Mouse (Mus musculus) spleen, adult 2 months (tissue): ENCODE results near the gene Vps11. TPM values are rescaled to one million over a fixed set of nuclear protein-coding genes. Genes with fewer than 3 reads are reported as not detected.

Experiments
- DNase-seq, 2 experiments: peaks; one replicate each; pipeline versions ENCODE4 v3.0.0 to v3.0.0-alpha.2; 2012 to 2021; ENCODE audit warnings: low spot score in 2 of 2, low read depth in 1 of 2
- H3K27ac ChIP-seq: fragments of 200-500 bp; 2 replicates; pipeline ENCODE4 v1.5.1; 2012; ENCODE audit warnings: low read length, inconsistent platforms; ENCODE audit not compliant: insufficient read depth
- H3K27me3 ChIP-seq: fragments of 200-500 bp; 2 replicates; pipeline ENCODE4 v1.6.1; 2012; ENCODE audit warnings: mild to moderate bottlenecking, moderate library complexity, low read length, inconsistent platforms; ENCODE audit not compliant: control insufficient read depth, insufficient read depth
- H3K36me3 ChIP-seq: fragments of 200-500 bp; 2 replicates; pipeline ENCODE4 v1.6.1; 2012; ENCODE audit warnings: mild to moderate bottlenecking, low read length, inconsistent platforms; ENCODE audit not compliant: control insufficient read depth, insufficient read depth
- H3K4me1 ChIP-seq: fragments of 200-500 bp; 2 replicates; pipeline ENCODE4 v1.6.1; 2011; ENCODE audit warnings: inconsistent platforms; ENCODE audit not compliant: control insufficient read depth, insufficient read depth, insufficient read length
- H3K4me3 ChIP-seq: fragments of 200-500 bp; 2 replicates; pipeline ENCODE4 v1.5.1; 2011; ENCODE audit warnings: mild to moderate bottlenecking, inconsistent platforms; ENCODE audit not compliant: insufficient read depth, insufficient read length; ENCODE audit errors: extremely low read depth
- CTCF ChIP-seq: fragments of 200-500 bp; IDR thresholded peaks from 2 replicates; pipeline ENCODE4 v1.5.1; 2011; ENCODE audit warnings: mild to moderate bottlenecking, inconsistent platforms; ENCODE audit not compliant: insufficient read depth, insufficient read length, insufficient replicate concordance; ENCODE audit errors: extremely low read depth
- POLR2A ChIP-seq: fragments of 200-500 bp; IDR thresholded peaks from 2 replicates; pipeline ENCODE4 v1.6.1; 2011; ENCODE audit warnings: low read depth, low read length, inconsistent platforms
- WGBS: fragments of 180-500 bp; shearing (Covaris S2); methylation state at CpG from one replicate; pipeline ENCODE4 v1.1.7; 2018; 5-methylcytosine and 5-hydroxymethylcytosine counted together
- polyA plus RNA-seq: library from polyadenylated mRNA; depleted of rRNA; stranded (reverse); fragments of >200 nt; gene quantifications from 2 replicates; pipeline ENCODE4 v1.2.3, GENCODE M21; 2012

The Vps11 gene
- polyA plus RNA-seq, 1 experiment: 23.7 TPM

- Histone ChIP-seq H3K27me3 (no peaks in the 10 kb centered on the region), H3K27ac (no peak overlapping the region), H3K4me1 (peaks cover 6% of the 10 kb centered on the region), H3K36me3 (peaks cover 31% of the 10 kb centered on the region), H3K4me3 (no peak overlapping the region)
- 98% methylated on average over 18 of the region's 18 CpGs for WGBS
- DNase-seq: no peak
- no peak for TF ChIP-seq POLR2A
- no peak for TF ChIP-seq CTCF
Measured at GRCm38 (mm10) chr9:44314910-44315309, 46.6 kb downstream of the Vps11 start.

DNA sequence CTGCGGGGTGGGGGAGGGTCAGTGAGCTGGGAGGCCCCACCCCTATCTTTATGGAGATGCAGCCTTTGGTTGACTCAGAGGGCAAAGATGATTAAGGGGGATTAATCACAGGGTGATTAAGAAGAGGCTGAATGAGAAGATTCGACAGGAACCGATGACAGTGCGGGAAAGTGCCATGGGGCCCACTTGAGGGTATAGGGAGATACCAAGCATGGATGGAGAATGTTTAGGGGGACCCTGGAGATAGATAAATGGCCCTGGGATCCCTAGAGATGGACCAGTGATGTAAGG is 47.3 kb downstream of the Vps11 start:
- DNase-seq: no peak
- TF ChIP-seq POLR2A: no peak
- TF ChIP-seq CTCF: no peak
- peaks cover 3% of the 10 kb centered on the region for H3K4me1 ChIP-seq
- H3K4me3 ChIP-seq: no peak overlapping the region
- H3K27me3 ChIP-seq: no peaks in the 10 kb centered on the region
- H3K27ac ChIP-seq: no peak overlapping the region
- peaks cover 31% of the 10 kb centered on the region for H3K36me3 ChIP-seq
- WGBS: 94% methylated on average over 4 of the region's 4 CpGs

GRCm38 (mm10) chr9:44313476-44314256 is 47.8 kb downstream of the Vps11 start:
- Histone ChIP-seq H3K4me1 (peaks cover 2% of the 10 kb centered on the region), H3K4me3 (no peak overlapping the region), H3K27me3 (no peaks in the 10 kb centered on the region), H3K36me3 (peaks cover 31% of the 10 kb centered on the region), H3K27ac (no peak overlapping the region)
- WGBS: 96% methylated on average over 19 of the region's 19 CpGs
- TF ChIP-seq POLR2A: no peak
- no peak for TF ChIP-seq CTCF
- no peak for DNase-seq

DNA sequence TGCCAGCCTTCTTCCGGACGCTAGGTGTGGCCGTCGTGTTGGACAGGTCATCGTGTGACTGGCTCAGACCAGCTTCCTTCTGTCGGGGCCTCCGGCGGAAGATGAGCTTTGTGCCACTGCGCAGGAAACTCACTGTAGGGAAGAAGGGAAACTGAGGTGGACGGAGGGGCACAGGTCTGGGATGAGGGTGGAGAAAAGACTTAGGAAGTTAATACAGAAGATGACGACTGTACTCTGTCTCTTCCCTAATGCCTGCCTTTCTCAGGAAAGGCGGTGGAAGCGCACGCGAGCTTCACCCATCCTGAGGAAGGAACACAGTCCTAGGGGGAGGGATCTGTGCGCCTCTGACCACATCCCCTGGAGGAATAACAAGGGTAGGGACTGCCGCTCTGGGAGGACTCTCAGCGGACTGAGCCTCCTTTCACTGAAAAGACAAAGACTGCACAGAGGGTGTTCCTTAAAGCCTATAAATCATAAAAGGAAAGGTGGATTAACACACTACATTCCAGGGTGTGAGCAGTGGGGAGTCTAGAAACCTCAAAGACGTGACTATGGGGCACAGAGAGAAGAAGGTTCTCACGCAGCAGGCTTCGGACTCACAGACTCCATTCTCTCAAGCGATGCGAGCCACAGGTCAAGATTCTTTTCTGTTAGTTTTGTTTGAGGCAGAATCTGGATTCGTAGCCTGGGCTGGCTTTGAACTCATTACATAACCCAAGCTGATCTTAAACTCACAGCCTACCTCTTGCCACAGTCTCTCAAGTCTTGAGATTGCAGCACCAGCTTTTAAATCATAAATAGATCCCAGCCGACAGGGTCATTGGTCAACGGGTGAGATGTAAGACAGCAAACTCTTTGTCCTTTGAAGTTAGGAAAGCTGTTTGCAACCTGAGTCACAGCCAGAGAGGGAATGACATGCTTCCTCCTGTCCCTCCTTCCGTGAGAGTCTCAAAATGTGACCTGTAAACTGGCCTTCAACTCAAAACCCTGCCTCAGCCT is 50.0 kb downstream of the Vps11 start:
- Histone ChIP-seq H3K27me3 (no peaks in the 10 kb centered on the region), H3K27ac (no peak overlapping the region), H3K4me1 (peaks cover 4% of the 10 kb centered on the region; the same call in 1 of the 2 replicates), H3K4me3 (no peak overlapping the region), H3K36me3 (peaks cover 31% of the 10 kb centered on the region)
- TF ChIP-seq POLR2A: no peak
- DNase-seq: no peak
- 66% methylated on average over 27 of the region's 27 CpGs for WGBS

DNA sequence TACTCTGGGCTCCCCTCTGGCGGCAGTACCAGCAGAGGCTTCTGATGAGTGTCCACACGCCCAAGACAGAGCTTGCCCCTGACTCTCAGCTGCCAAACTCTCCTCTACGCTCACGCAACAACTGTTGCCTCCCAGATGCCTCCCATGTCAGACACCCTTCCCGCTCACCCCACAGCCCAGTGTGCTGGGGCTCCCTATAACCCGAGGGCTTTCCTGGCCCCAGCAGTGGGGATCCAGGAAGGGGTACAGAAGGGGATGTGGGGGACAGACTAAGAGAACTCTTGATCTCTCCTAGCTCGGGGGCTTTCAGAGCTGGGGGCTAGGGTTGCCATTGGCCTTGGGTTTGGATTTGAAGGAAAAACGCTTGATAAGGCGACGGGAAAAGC is 50.7 kb downstream of the Vps11 start:
- Histone ChIP-seq H3K4me1 (peaks cover 4% of the 10 kb centered on the region; the same call in 1 of the 2 replicates), H3K4me3 (no peak overlapping the region), H3K36me3 (peaks cover 25% of the 10 kb centered on the region), H3K27me3 (no peaks in the 10 kb centered on the region), H3K27ac (no peak overlapping the region)
- 78% methylated on average over 10 of the region's 10 CpGs for WGBS
- TF ChIP-seq POLR2A (no peak), CTCF (no peak)
- no peak for DNase-seq

DNA sequence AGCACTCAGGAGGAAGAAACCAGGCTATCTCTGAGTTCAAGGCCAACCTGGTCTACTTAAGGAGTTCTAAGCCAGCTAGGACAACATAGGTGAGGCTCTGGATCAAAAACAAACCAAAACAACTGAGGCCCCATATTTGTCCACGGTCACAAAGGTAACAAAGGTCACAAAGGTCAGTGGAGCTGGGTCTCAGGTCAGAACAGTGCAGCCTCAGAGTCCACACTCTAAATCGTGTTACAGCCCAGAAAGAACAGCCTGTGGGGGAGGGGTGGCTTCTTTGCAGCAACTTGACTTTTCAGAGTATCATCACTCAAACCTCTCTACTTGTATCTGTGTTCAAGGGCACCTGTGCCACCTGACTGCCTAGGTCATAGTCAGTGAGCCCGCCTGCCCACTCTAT is 51.7 kb downstream of the Vps11 start:
- H3K36me3 ChIP-seq: peaks cover 17% of the 10 kb centered on the region
- no peak overlapping the region for H3K4me3 ChIP-seq
- H3K4me1 ChIP-seq: peaks cover 4% of the 10 kb centered on the region; the same call in 1 of the 2 replicates
- no peaks in the 10 kb centered on the region for H3K27me3 ChIP-seq
- no peak for DNase-seq
- TF ChIP-seq POLR2A: no peak
- H3K27ac ChIP-seq: no peak overlapping the region
- 86% methylated on average over 3 of the region's 3 CpGs for WGBS

DNA sequence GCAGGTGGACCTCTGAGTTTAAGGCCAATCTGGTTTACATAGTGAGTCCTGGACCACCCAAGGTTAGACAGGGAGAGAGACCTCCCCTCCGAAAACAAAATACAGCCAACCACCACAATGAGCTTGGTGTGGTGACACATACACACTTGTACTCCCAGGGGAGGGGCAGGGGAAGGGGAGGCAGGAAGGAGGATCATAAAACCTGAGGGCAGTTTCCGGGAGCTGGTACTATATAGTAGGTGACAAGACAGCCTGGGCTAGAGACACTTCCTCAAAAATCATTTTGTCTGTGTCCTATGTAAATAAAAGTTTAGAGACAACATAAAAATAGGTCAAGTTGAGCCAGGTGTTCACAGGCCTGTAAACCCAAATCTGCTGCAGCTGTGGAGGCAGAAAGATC is 54.2 kb downstream of the Vps11 start:
- peak overlapping the region; percentile 64 for H3K27ac ChIP-seq
- H3K36me3 ChIP-seq: peaks cover 7% of the 10 kb centered on the region
- no peaks in the 10 kb centered on the region for H3K27me3 ChIP-seq
- 29% methylated on average over 2 of the region's 2 CpGs for WGBS
- peaks cover 7% of the 10 kb centered on the region; the same call in 1 of the 2 replicates for H3K4me1 ChIP-seq
- no peak for TF ChIP-seq CTCF
- TF ChIP-seq POLR2A: no peak
- no peak for DNase-seq
- no peak overlapping the region for H3K4me3 ChIP-seq
